Mouse (Mus musculus): ENCODE data around the gene Ctnna3.

- TF ChIP-seq CTCF (IDR thresholded peaks at IDR 0.05; ENCODE audit: low read depth) (no peak), EP300 (IDR thresholded peaks at IDR 0.05; ENCODE audit: low read depth) (no peak)
Measured at GRCm38 (mm10) chr10:63457292-63458128, 27.6 kb downstream of the Ctnna3 start.

Data from liver, postnatal 0 days (tissue).